Mouse (Mus musculus): ENCODE data around the gene Rarg.

The Rarg gene

DNA sequence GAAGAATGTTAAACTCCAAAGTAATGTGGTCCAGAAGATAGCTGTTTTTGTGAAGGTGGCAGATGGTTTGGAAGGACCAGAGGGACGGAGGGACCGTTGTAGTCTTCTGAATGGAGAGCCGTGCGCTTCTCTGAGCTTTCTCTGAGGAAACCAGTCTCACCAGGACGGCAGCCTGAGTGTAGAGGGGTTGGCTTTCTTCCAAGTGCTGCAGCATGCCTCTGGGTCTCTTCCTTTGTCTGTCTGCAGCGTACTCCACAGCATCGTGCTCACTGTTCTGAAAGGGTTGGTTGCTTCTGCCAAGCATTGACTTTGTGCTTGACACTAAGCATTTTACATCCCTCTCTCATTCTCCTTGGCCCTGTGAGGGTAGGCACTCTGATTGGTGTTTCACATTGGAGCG lies 51.5 kb downstream of the Rarg start:
- in situ Hi-C loops (cut with MseI, MboI) = no loop called here

DNA sequence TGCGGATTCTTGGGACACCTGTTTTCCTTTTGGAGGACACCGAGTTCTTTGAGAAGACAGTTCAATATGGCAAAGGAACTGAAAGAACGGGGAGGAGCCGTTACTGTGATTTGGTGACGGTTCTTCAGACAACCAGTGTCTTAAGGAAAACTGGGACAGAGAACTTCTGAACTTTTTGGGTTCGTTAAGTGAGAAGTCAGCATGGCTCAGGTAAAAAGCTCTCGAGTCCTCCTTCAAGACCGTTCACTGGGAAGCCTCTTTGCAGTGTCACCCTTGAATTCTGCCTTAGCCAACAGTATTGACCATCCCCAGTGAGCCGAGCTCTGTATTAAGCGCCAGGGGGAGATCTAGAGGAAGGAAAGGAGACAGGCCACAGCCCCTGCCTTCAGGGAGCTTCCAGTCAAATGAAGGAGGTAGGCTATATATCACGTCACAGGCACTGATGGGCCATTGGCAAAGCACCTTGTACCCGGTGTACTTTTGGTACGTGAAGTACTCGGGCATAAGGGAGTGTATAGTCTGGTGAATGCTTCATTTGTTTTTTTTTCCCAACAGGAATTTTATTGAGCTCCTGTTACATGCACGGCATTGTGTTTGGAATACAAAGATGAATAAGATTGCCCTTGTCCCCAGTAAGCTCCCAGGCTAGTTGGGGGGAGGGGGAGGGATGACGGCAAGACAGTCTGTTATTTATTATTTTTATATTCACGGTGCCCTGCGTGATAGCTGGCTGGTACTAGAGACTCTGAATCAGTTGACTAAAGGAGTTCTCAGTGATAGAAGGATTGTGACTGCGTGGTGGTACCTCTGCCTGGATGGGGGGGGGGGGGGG lies 52.4 kb downstream of the Rarg start, which contains the start of gene Csad:
TSS of gene Csad (minus strand) at position 51 of the 832 bp plus-strand sequence.
- in situ Hi-C loops (cut with MseI, MboI) = no loop called here

GRCm38 (mm10) chr15:102203835-102204381 lies 53.4 kb downstream of the Rarg start:
- in situ Hi-C loops (cut with MseI, MboI) = no loop called here

DNA sequence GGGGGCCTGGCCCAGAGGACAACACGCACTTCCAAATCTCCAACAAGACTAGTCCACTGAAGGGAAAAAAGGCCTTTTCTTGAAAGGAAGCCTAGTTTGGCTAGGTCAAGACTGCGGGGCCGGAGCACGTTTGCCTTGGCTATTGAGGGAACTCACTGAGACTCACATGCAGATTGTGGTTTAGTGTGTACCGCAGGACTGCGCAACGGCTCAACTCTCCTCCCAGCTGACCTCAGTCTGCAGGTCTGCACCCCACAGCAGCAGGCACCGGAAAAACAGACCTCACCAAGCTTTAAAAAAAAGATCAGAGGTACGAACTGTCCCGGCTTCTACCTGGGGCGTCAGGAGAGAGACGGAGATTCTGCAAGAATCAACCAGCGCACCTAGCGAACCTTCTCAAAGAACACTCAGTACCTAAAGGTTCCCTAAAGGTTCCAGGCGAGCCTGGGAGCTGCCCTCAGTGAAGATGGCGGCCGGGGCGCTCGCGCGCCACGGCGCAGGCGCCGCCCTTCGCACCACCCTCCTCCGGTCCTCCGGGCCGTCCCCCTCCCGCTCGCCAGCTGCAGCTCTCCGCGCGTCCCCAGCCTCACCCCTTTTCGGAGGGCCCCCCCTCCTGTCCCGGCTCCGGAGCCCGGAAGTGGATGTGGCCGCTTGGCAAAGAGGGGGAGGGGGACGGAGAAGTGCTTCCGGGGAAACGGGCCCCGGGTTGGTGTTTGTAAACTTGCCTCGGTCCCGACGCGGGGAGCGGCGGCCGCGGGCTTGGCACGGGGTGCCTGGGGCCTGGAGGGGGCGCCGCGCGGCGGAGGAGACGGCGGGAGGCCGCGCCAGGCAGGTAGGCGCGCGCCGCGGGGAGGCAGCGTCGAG lies 54.1 kb downstream of the Rarg start, which contains the start of gene Zfp740:
TSS of gene Zfp740 (plus strand) at position 279 of the 864 bp plus-strand sequence.
- in situ Hi-C loops (cut with MseI, MboI) = no loop called here

- in situ Hi-C loops (cut with MseI, MboI) = no loop called here
These were observed 58.5 kb downstream of the Rarg start for GRCm38 (mm10) chr15:102198841-102199240.

DNA sequence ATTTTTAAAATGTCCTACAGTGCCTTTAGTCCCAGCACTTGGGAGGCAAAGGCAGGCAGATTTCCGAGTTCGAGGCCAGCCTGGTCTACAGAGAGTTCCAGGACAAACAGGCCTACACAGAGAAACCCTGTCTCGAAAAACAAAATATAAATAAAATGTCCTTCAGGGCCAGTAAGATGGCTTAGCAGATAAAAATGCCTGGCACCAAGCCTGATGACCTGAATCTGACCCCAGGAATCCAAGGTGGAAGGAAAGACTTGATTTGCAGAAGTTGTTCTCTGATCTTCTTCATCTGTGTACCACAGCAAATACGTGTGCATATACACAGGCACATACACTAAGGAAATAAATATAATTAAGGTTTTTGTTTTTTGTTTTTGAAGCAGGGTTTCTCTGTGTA lies 61.9 kb downstream of the Rarg start:
- in situ Hi-C loops (cut with MseI, MboI) = no loop called here

- in situ Hi-C loops (cut with MseI, MboI) = no loop called here
These were observed 62.9 kb downstream of the Rarg start for GRCm38 (mm10) chr15:102194439-102194838.

DNA sequence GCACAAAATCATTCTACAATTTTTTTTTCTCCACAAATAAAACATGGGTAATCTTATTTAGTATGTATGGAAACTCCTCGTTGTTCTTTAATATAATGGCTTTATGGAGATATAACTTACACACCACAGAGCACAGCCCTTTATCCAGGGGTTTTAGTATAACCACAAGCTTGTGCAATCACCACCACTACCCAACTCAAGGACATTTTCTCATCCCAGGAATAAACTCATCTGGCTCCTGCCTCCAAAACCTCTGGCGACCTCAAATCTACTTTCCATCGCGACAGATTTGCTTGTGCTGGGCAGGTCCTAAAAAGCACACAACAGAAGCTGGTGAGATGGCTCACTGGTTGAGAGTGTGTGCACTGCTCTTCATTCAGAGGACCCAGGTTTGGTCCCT lies 63.7 kb downstream of the Rarg start:
- in situ Hi-C loops (cut with MseI, MboI) = no loop called here

DNA sequence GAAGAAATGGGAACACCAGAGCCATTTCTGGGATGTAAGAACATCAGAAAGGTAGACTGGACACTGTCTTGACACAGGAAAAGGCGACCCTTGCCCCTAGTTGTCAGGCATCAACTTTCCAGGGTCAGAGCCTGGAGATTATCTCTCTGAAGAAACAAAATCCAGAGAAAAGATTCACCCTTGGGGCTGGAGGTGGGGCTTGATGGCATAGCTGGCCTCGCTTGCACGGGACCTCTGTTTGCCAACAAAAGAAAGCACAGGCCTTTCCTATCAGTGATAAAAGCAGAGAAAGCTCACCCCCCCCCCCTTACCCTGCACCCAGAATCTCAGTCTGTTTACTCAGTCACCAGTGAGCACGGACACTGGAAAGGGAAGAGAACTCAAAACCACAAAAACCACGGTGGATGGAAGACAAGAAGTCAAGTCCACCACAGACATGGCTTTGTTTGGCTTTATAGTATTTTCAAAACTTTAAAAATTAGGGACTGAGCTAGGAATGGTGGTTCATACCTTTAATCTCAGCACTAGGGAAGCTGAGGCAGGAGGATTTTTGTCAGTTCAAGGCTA lies 64.4 kb downstream of the Rarg start:
- in situ Hi-C loops (cut with MseI, MboI) = no loop called here

- in situ Hi-C loops (cut with MseI, MboI) = no loop called here
These were observed 65.0 kb downstream of the Rarg start for GRCm38 (mm10) chr15:102192271-102192812.

- in situ Hi-C loops (cut with MseI, MboI) = no loop called here
These were observed 65.6 kb downstream of the Rarg start for GRCm38 (mm10) chr15:102191699-102192098.

DNA sequence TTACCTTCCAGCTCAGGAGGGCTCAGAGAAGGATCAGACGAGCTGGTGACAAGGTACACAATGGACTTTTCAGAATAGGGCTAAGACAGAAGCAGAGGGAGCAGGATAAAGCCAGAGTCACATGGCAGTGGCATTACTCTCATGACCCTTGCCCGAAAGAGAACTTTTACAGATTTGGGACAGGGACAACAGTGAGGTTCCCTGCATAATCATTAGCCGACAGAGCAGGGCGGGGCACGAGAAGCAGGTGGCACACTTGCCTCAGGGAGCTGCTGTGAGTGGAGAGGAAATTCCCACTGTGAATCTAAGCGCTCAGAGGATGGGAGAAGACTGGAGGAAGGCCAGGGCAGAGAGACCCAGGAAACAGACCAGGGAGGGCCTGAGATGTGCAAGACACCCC lies 68.4 kb downstream of the Rarg start:
- in situ Hi-C loops (cut with MseI, MboI) = loop anchor here in 1 of 2 experiments (5.0 kb wide), 1 partner anchor 33 kb away; no protein-coding TSS in a partner anchor

DNA sequence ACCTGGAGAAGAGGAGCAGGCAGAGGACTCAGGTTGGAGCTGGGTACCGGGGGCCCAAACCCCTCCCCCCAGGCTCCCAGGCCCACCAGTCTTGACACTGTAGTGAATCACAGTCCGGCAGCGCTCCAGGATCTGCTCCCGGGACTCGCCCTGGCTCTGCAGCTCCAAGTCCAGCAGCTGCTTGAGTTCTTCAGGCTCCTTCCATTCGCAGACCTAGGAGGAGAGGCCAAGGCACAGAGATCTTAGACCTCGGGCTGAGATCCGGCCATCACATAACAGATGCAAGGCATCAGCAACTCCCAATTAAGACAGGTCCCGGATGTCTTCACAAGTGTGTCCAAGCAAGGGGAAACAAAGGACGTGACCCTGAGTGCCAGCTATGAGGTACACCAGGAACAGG lies 69.2 kb downstream of the Rarg start:
- in situ Hi-C loops (cut with MseI, MboI) = loop anchor here in 1 of 2 experiments (5.0 kb wide), 1 partner anchor 34 kb away; no protein-coding TSS in a partner anchor

- in situ Hi-C loops (cut with MseI, MboI) = loop anchor here in 1 of 2 experiments (5.0 kb wide), 1 partner anchor 36 kb away; no protein-coding TSS in a partner anchor
These were observed 71.1 kb downstream of the Rarg start for GRCm38 (mm10) chr15:102186239-102186638.

All from mouse trophoblast stem cell (cell line).